Mouse (Mus musculus): Measurements from ENCODE around the gene Fam161a. TPM values are rescaled to one million over a fixed set of nuclear protein-coding genes. Genes with fewer than 3 reads are reported as not detected.

Fam161a gene
- 1 to 10 TPM; 3.4 to 5.6 TPM for total RNA-seq (2021)

DNA sequence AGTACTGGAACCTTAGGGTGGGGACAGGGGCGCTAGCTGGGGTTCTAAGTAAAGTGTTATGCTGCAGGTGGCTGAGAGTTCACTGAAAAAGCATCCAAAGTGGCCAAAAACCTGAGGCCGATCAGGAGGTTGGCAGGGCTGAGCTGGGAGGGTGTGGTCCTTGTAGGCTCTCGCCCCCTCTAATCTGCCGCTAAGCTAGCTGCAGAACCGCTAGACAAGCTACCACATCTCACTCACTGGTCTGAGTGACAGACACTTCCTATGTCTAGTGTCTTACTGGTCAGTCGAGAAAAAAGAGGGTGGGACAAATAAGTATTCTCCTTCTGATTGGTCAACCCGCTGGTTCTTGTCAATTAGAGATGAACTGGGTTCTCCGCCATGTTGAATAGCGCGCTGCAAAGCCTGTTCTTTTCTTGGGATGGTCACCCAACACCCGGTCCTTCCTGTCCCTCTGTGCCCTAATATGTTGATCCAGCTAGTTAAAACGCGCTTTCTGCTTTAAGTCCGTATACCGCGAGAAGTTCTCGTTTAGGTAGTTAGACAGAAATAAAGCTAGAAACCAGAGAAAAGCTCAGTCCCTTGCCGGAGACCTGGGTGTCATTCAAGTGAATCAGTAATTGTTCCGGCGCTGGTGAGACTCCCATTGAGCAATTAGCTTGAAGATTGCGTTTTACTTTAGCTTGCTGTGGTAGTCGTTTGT is at the start of gene Fam161a:
Fam161a (plus strand) TSS at position 51 of the 700 bp plus-strand sequence.
- DNase-seq: peak; percentile 77

DNA sequence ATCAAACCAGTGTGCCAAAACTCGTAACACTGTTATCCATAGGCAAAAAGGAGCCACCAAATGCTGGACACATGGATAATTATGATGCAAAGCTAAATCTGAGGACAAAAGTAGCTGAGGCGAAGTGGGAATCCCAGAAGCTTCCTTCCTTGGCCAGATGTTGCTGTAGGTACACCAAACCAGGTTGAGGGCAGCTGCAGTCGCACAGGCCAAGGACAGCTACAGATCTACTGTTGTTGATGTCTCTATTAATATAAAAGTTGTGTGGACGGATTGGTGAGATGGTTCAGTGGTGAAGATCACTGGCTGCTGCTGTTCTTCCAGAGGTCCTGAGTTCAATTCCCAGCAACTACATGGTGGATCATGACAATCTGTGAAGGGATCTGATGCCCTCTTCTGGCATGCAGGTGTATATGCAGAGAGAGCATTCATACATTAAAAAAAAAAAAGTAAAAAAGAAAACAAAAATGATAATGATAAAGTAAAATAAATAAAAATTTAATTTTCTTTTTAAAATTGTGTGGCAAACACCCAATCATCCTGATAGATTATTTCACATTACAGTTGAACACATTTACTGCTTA is 49.4 kb upstream of the Fam161a start:
- DNase-seq: no peak

DNA sequence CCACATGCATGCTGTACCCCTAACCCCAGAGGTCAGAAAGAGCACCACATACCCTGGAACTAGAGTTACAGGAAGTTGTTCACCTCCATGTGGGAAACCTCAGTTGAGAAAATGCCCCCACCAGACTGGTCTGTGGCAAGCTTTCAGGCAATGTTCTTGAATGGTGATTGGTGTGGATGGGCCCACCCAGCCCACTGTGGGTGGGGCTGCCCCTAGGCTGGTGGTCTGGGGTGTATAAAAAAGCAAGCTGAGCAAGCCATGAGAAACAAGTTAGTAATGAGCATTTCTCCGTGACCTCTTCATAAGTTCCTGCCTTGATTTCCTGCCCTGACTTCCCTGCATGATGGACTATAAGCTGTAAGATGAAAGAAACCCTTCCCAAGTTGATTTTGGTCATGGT is 45.2 kb upstream of the Fam161a start:
- DNase-seq: no peak

- DNase-seq: no peak
Observed at GRCm38 (mm10) chr11:22964401-22964800, 42.9 kb upstream of the Fam161a start.

DNA sequence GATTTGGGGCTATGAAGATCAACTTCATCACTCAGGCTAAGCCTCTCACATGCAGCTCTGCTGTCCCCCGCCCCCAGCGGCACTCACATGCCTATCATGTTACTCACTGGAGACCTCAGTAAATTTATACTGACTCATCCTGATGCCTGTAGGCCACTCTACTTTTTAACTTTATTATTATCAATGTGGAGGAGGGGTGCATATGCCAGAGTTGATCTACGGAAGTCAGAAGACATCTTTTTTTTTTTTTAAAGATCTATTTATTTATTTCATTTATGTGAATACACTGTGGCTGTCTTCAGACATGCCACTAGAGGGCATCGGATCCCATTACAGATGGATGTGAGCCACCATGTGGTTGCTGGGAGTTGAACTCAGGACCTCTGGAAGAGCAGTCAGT is 41.8 kb upstream of the Fam161a start:
- DNase-seq: no peak

- DNase-seq: no peak
Observed at GRCm38 (mm10) chr11:22969486-22969885, 37.8 kb upstream of the Fam161a start.

DNA sequence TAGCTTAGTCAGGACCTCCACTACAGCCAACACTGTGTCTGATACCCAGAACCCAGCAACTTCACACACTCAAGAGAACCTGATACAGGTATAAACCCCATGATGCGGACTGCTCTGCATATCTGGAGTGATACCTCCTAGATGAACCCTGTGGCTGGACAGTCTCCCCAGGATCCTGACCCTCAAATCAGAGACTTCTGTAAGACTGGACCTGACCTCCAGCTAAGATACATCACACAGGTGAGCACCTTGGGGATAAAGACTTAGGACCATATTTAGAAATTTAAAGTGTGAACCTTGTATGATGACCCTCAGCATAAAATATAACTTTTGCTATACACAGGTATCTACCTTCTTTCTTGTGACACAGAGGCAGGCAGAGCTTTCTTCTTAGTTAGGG is 36.8 kb upstream of the Fam161a start:
- DNase-seq: no peak

- DNase-seq: peak; percentile 63 to 65
Observed at GRCm38 (mm10) chr11:22971835-22972709, 35.3 kb upstream of the Fam161a start, which contains the start of gene Zrsr1. TSS of gene Zrsr1 (plus strand) at chr11:22972005.

GRCm38 (mm10) chr11:22972746-22973526 is 34.4 kb upstream of the Fam161a start:
- DNase-seq: peak; percentile 80 to 83

DNA sequence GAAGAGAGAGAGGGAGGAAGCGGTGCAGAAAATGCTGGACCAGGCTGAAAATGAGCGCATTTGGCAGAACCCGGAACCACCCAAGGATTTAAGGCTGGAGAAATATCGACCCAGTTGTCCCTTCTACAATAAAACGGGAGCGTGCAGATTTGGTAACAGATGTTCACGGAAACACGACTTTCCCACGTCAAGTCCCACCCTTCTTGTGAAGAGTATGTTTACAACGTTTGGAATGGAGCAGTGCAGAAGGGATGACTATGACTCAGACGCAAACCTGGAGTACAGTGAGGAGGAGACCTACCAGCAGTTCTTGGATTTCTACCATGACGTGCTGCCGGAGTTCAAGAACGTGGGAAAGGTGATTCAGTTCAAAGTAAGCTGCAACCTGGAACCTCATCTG is 33.7 kb upstream of the Fam161a start:
- peak in 1 of 2 experiments; percentile 27 for DNase-seq

DNA sequence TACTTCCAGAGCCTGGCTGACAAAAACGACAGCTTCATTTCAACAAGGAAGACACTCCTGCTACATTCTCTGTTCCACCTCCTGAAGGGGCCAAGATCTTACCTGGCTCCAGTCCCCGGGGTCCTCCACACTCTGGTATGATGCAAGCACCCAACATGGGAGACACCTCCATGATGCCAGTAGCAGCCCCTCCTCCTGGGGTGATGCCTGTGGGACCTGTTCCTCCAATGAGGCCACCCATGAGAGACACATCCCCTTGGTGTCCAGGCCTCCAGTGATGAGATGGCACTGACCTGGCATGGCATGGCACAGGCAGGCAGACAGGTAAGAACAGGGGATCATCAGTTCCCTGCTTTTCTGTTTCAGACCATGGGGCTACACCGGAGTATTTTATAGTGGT is 29.1 kb upstream of the Fam161a start:
- no peak for DNase-seq

DNA sequence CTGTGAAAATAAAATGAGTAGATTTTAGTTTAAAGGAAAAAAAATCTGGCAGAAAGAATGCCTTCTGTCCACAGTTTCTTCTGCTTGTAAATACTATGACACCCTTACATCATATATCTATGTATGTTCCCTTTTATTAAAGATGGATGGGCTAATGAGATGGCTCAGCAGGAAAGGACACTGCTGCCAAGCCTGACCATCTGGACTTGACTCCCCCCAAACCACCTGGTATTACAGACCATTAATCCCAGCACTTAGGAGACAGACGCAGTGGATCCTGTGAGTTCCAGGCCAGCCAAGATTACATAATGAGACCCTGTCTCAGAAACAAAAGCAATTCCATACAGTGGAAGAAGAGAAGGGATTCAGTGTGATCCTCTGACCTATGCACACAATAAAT is 28.6 kb upstream of the Fam161a start:
- DNase-seq: no peak

- DNase-seq: no peak
Observed at GRCm38 (mm10) chr11:22979221-22979620, 28.1 kb upstream of the Fam161a start.

DNA sequence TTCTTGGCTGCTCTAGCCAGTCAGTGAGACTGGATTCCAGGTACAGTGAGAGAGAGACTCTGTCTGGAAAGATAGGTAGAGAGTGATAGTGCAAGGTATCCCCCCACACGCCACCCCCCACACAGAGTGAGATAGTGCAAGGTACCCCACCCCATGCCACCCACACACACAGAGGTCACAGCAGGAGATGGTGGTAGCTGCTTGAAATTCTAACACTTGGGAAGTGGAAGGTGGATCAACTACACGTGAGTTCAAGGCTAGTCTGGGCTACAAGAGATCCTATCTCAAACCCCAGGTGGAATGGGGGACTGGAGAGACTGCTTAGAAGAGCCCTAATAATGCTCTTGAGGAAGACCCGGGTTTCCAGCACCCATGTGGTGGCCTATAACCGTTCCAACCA is 26.3 kb upstream of the Fam161a start:
- no peak for DNase-seq

- no peak for DNase-seq
Observed at GRCm38 (mm10) chr11:22981543-22981950, 25.8 kb upstream of the Fam161a start.

- peak; percentile 96 for DNase-seq
Observed at GRCm38 (mm10) chr11:22981984-22982757, 25.2 kb upstream of the Fam161a start, which contains the start of the genes Gm28048 and Commd1. TSS of gene Gm28048 (minus strand) at chr11:22982090. TSS of gene Commd1 (minus strand) at chr11:22982382.

DNA sequence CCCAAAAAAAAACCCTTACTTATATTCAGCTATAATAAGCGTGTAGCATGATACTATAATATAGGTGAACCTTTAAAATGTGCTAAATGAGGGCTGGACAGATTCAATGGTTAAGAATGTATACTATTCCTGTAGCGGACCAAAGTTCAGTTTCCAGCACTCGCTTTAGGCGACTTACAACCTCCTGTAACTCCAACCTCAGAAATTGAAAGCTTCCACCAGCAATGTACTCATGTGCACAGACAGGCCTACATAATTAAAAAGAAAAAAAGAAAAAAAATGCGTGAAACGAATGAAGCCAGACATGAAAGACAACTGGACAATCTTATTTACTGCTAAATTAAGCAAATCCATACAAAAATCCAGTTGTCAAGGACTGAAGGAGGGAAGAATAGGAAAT is 24.5 kb upstream of the Fam161a start:
- no peak for DNase-seq

- DNase-seq: no peak
Observed at GRCm38 (mm10) chr11:22985510-22985909, 21.8 kb upstream of the Fam161a start.

GRCm38 (mm10) chr11:22987357-22987756 is 20.0 kb upstream of the Fam161a start:
- DNase-seq: no peak

DNA sequence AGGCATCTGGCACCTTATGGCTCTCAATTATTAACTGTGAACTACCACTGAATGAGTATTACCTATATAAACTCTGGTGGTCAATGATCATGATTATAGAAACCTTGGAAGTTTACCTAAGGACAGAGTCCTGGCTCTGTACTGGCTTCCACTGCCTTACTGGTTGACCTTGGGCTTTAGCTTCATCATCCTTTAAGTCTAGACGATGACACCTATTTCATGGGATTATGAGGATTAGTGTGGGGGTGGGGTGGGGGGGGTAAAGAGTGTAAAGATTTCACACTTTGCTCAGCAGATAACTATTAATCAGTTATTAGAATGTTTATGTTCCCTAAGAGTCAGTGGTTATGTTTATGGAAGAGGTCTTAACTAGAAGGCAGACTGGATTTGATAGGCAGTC is 17.5 kb upstream of the Fam161a start:
- no peak for DNase-seq

- peak; percentile 91 to 94 for DNase-seq
Observed at GRCm38 (mm10) chr11:22990393-22991126, 16.8 kb upstream of the Fam161a start, which contains the start of gene Cct4. TSS of gene Cct4 (plus strand) at chr11:22990519.
